Mouse (Mus musculus): ENCODE data around the gene Zdhhc18. TPM values are rescaled to one million over a fixed set of nuclear protein-coding genes. Genes with fewer than 3 reads are reported as not detected.
A peak's percentile ranks its signal among the peaks of the same experiment; 100 is the strongest.

Gene Zdhhc18
- total RNA-seq, 2 experiments from 2014 or later: 3.8 to 4.4 TPM

DNA sequence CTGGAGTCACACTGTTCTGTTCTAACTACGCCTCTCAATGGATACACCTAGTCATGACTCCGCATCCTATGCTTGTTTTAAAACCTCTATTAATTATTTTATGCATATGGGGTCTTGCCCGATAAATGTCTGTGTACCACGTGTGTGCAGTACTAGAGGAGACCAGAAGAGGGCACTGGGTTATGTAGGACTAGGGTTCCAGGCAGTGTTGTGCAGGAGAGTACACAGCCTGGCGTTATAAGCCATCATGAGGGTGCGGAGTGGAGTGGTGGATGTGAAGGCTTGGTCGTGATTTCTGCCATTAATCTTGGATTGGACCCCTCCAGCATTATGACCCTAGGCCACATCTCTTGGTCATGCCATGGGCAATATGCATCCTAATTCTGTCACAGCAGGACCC lies 37.5 kb downstream of the Zdhhc18 start:
- ATAC-seq (replicated peaks; ENCODE audit: low FRiP score, poor library complexity, severe bottlenecking): no peak

DNA sequence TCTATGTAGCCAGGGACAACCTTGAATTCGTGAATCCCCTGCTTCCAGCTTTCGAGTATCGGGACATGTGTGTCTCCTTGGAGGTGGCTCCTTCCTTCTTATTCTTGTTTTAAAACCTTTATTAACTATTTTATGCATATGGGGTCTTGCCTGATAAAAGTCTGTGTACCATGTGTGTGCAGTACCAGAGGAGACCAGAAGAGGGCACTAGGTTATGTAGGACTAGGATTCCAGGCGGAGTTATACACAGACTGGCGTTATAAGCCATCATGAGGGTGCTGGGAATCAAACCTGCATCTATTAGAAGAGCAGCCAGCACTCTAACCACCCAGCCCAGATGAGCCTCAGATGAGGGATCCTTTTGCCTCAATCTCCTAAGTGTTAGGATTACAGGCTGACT lies 38.1 kb downstream of the Zdhhc18 start:
- ATAC-seq (replicated peaks; ENCODE audit: low FRiP score, poor library complexity, severe bottlenecking): no peak

DNA sequence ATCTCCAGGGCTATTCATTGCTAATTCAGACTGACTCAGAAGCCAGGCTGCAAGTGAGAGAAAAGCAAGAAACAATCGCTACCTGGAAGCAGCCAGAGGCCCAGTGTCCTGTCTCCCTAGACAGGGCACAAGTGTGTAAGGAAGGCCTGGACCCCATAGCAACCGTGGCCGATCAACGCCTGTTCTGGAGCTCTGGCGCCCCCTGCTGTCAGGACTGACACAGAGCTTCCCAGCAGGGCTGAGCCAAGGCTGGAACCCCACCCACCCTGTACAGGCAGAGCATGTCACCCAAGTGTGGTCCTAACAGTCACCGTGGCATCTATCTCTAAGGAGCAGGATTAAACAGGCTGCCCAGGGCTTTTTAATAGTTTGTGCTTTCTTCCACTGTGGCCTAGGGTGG lies 40.2 kb downstream of the Zdhhc18 start:
- ATAC-seq (replicated peaks; ENCODE audit: low FRiP score, poor library complexity, severe bottlenecking): peak; percentile 79

DNA sequence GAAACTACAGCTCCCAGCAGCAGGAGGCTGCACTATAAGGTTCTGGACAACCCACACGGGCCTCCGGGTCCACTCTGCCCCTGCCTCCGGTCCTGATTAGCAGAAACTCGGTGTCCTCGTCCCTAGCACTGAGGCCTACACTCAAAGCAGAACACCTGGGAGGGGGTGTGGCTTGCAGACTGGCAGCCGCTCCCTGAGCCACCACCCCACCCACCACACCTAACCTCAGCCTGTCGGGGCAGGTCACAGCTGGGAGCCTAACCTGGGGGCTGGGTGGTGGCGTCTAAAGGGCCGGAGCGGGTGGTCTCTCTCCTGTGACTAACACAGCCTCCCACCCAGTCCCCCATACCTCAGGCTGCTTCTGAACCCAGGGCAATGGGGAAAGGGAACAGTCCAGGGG lies 42.7 kb downstream of the Zdhhc18 start:
- ATAC-seq (replicated peaks; ENCODE audit: low FRiP score, poor library complexity, severe bottlenecking): no peak

DNA sequence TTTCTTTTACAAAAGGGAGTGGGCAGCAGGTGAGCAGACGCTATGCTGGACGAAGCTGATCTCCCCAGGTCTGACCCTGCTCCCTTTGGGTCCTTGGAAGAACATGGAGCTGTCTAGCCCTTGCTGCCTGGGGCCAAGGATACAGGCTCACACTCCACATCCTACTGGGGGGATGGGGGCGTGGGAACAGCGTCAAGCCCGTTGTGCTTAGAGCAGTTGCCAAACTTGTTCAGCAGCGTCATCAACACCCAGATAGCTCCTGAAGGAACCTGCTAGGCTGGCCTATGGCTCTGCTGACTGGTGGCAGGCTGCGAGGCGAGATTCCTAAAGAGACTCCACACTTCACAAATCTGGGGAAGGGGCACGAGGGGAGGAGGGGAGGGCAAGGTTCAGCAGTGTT lies 44.6 kb downstream of the Zdhhc18 start:
- no peak for ATAC-seq (replicated peaks; ENCODE audit: low FRiP score, poor library complexity, severe bottlenecking)

DNA sequence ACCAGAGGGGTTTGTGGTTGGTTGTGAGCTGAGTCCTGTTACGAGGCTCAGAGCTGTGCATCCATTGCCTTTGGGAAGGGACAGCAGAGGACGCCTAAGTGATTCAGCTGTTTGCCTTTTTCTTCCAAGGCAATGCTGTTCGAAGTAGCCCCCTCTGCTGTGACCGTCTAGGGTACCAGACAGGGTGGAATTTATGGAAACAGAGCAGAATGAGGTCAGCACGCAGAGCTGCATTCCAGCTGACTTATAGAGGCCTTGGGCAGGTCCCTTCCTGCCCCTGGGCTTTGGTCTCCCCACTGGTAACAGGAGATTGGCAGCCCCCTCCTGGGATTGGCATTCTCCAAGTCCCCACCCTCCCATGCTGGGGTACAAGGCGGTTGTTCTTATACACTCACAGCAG lies 45.1 kb downstream of the Zdhhc18 start:
- ATAC-seq (replicated peaks; ENCODE audit: low FRiP score, poor library complexity, severe bottlenecking): no peak

DNA sequence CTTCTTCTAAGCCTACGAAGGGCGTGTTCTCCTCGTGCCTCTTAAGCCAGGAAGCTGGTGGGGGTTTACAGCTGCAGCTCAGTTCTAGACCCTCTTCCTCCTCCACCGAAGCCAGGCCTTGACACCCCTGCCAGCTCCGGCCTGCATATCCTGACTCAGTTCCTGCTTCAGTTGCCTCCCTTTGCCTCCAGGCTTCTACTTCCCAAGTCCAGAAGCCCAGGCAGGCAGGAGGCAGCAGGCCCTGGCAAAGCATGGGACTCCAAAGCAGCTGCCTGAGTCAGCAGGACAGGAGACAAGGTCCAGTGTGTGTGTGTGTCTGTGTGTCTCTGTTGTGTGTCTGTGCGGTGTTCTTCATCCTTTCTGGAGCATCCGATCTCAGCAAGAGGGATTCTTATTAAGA lies 45.8 kb downstream of the Zdhhc18 start:
- no peak for ATAC-seq (replicated peaks; ENCODE audit: low FRiP score, poor library complexity, severe bottlenecking)

DNA sequence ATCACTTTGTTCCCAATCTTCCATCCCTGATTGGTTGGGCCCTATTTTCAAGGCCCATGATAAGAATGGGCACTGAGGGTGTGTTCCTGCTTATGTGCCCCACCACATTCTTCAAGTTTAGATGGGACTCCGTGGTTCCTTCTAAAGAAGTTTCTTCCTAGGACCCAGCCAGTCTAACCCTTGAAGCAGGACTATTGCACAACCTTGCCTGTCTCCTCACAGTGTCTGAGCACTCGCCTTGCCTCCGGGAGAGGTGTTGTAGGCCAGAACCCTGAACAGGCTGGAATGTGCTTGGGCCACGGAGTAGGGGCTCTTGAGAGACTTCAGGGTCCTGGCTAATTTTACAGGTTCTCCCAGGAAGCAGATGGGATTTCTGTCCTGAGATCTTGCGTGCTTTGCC lies 46.9 kb downstream of the Zdhhc18 start:
- no peak for ATAC-seq (replicated peaks; ENCODE audit: low FRiP score, poor library complexity, severe bottlenecking)

DNA sequence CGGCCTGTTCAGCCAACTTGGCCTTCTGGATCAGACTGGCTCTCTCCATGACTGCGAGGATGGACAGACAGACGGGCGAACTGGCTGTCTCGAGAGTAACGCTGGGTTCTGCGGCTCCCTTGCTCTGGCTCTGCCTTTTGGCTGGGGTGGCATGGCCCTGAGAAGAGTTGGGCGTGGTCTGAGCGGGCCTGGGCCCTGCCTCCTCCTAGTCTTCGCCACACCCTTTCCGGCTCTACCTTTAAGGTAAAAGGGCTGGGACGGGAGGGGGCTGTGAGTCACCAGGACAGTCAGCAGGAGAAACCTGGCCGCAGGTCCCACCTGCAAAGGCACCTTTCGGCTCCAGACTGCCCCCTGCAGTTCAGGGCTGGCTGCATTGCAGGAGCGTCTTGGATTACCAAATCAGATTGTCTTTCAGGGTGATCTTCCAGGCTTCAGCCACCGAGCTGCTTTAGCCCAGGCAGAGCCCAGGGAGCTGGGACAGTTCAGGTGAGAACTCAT lies 48.2 kb downstream of the Zdhhc18 start, which contains the start of gene Sfn:
Gene Sfn (minus strand): TSS at position 448 of the 498 bp plus-strand sequence.
- peak; percentile 21; the same call in 1 of the 2 replicates for ATAC-seq (replicated peaks; ENCODE audit: low FRiP score, poor library complexity, severe bottlenecking)

DNA sequence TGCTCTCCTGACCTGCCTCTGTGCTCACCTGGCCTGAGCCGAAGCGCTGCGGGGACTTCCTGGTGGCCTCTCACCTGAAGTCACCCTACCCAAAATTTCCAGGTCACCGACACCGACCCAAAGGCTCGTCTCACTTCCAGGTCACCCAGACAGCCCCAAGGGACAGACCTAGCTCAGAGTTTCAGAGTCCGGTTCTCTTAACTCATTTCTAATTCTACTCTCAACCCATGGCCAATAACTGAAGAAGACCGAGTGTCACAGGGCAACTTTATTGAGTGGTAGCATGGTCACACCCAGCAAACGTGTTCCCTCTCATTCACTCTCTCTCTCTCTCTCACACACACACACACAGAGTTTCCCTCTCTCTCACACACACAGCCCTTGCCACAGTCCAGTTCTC lies 49.6 kb downstream of the Zdhhc18 start:
- no peak for ATAC-seq (replicated peaks; ENCODE audit: low FRiP score, poor library complexity, severe bottlenecking)

DNA sequence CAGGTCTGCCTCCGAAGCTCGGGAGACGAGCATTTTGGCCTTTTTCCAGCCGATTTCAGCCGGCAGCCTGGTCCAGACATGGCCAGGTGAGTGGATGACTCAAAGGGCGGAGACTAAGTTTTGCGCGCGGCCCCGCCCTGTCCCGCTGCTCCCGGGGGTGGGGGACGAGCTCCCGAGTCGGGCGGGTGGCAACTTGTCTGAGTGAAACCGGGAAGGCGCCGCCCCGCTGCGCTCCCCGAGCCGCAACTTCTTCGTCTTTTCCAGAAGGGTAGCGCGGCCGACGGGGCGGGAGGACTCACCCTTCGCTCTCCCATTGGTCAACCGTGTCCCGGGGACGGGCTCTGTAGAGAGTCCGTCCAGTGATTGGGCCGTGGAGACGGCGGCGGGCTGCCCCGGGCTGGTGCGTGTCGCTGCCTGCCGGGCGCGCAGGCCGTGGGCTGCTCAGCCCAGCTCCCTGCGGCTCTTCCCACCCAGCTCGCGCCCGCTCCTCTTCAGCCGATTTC lies 50.3 kb downstream of the Zdhhc18 start:
- peak; percentile 91 for ATAC-seq (replicated peaks; ENCODE audit: low FRiP score, poor library complexity, severe bottlenecking)

DNA sequence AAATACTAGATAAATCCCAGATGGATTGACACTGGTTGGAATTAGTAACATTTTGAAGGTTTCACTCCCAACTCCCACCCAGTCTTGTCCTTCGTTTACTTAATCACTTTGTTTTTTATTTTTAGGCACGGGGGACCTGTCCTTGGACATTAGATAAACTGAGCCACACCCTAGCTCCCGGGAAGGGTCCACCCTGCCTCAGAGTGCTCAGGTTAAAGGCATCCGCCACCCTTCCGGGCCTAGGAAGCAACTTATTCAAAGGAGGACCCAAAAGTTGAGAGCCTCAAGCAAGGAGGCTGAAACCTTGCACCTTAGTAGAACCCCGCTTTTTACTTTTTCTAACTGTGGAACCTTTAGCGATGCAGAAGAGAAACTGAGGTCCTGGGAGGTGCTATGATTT lies 50.8 kb downstream of the Zdhhc18 start:
- no peak for ATAC-seq (replicated peaks; ENCODE audit: low FRiP score, poor library complexity, severe bottlenecking)

DNA sequence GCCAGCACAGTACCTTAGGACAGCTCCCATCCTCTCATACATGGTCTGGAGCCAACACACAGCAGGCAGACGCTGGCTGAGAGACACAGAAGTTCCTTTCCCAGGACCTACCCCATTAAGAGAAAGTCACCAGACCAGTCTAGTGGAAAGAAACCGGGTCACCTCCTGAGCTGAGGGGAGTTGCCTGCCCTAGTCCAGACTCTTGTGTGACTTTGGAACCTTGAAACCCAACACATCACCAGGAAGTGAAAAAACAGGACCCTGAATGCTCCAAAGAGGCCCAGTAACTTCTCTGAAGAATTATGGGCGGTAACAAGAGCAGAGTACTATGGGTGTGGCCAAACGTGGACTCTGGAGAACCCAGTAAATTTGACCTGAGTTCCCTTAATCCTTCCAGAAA lies 51.3 kb downstream of the Zdhhc18 start:
- ATAC-seq (replicated peaks; ENCODE audit: low FRiP score, poor library complexity, severe bottlenecking): no peak

DNA sequence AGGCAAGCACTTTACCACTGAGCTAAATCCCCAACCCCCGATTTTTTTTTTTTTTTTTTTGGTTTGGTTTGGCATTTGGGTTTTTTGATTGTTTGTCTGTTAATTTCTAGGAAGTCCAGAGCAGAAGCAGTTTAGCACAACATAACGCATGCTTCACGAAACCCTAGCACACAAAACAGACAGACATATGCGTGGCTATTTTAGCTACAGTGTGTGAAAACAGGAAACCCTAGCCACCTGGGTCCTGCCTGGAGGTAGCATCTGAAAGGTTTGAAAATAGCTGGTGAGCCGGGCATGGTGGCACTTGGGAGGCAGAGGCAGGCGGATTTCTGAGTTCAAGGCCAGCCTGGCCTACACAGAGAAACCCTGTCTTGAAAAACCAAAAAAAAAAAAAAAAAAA lies 53.9 kb downstream of the Zdhhc18 start:
- ATAC-seq (replicated peaks; ENCODE audit: low FRiP score, poor library complexity, severe bottlenecking): no peak

DNA sequence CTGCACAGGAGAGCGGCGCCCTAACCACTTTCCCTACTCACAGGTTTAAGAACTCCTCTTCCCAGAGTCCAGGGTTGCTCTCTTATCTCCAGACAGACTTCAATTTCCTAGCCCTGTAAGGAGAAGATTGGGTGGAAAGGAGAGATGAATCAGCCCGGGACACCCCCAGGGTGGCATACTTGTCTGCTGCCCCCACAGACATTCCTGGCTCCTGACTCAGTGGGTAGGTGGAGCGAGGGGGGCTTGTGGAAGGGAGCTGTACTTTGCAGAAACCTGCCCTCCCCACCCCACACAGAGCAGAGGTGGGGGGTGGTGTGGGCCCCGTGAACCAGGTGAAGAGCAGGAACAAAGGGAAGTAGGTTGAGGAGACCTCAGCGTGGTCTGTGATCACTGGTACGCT lies 54.4 kb downstream of the Zdhhc18 start:
- ATAC-seq (replicated peaks; ENCODE audit: low FRiP score, poor library complexity, severe bottlenecking): no peak

DNA sequence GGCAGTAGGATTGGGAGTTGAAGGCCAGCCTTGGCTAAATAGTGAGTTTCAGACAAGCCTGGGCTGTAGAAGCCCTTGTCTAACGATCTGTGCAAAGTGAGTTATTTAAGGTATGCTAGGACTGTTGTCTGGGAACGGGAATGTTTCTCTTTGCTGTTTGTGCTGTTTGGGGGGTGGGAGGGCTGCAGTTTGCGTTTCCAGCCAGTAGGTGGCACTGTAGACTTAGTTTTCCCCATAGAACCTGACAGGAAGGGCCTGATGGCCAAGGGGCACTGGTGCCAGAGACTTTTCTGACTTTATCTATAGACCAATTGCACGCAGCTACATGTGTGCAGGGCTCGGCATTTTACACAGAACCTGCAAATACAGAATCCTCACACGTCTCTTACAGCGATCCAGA lies 57.4 kb downstream of the Zdhhc18 start:
- ATAC-seq (replicated peaks; ENCODE audit: low FRiP score, poor library complexity, severe bottlenecking): peak; percentile 81

DNA sequence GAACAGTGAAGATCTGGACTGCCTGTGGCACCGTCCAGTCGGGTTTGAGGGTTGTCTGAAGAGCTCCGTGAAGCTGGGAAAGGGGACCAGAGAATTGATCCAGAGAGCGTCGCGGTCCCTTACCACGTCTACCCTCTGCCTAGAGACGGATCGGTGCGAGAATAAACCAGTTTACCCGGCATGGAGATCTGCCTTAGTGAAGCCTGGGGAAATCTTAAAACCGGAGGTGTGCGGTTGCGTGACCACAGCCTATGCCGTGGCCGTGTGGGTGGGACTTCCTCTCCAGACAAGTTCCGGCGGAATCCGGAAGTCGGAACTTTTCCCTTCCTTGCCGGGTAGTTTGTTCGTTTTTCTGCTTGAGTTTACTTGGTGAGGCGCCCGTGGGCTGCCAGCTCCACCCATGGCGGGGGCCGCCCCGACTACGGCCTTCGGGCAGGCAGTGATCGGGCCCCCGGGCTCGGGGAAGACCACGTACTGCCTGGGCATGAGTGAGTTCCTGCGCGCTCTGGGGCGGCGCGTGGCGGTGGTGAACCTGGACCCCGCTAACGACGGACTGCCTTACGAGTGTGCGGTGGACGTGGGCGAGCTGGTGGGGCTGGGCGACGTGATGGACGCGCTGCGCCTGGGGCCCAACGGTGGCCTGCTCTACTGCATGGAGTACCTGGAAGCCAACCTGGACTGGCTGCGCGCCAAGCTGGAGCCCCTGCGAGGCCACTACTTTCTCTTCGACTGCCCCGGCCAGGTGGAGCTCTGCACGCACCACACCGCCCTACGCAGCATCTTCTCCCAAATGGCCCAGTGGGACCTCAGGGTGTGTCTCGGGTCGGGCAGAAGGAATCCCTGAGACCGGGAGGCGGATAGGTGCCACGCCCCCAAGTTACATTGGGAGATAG lies 65.6 kb downstream of the Zdhhc18 start, which contains the start of gene Gpn2:
Gene Gpn2 (plus strand): TSS at position 304 of the 893 bp plus-strand sequence.
- ATAC-seq (replicated peaks; ENCODE audit: low FRiP score, poor library complexity, severe bottlenecking): peak; percentile 91

DNA sequence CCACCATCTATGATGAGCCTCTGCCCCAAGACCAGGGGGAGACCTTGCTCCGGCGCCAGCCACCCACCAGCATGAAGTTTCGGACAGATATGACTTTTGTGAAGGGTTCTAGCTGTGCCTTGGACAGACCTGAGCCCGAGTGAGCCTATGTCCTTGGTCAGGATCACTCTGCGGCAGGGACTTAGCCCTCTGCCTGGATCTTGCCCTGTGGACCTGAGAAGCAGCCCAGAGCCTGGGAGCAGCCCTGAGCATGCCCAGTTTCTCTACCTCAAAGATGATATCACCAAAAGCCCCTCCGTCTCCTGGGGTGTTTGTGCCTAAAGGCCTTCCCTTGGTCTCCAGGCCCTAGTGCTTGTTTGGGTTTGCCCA lies 66.3 kb downstream of the Zdhhc18 start:
- no peak; the same call in 1 of the 2 replicates for ATAC-seq (replicated peaks; ENCODE audit: low FRiP score, poor library complexity, severe bottlenecking)

DNA sequence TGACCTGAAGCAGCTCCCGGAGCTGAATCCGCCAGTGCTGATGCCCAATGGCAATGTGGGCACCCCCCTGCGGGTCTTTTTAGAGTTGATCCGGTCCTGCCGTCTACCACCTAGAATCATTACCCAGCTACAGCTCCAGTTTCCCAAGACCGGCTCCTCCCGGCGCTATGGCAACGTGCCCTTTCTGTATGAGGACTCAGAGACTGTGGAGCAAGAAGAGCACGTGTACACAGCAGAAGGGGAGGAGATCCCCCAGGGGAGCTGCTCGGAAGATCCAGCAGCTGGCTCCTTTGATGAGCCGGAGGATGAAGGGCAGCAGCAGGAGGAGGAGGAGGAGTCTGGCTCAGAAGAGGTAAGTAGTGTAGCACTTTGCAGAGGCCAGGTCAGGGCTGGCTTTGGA lies 72.0 kb downstream of the Zdhhc18 start:
- no peak for ATAC-seq (replicated peaks; ENCODE audit: low FRiP score, poor library complexity, severe bottlenecking)

DNA sequence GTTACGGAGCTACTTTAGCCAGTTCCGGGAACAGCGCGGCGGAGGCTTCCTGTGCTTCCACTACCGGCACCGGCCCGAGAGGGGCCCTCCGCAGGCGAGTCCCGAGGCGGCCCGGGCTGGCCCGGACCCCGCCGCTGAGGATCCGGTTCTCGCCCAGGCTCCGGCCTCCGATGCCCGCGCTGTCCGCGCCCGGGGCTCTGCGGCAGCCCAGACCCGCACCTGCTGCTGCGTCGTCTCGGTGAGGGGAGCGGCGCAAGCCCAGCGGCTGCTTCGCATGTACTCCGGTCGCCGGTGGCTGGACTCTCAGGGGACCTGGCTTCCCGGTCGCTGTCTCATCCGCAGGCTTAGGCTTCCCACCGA lies 75.1 kb downstream of the Zdhhc18 start:
- no peak for ATAC-seq (replicated peaks; ENCODE audit: low FRiP score, poor library complexity, severe bottlenecking)

DNA sequence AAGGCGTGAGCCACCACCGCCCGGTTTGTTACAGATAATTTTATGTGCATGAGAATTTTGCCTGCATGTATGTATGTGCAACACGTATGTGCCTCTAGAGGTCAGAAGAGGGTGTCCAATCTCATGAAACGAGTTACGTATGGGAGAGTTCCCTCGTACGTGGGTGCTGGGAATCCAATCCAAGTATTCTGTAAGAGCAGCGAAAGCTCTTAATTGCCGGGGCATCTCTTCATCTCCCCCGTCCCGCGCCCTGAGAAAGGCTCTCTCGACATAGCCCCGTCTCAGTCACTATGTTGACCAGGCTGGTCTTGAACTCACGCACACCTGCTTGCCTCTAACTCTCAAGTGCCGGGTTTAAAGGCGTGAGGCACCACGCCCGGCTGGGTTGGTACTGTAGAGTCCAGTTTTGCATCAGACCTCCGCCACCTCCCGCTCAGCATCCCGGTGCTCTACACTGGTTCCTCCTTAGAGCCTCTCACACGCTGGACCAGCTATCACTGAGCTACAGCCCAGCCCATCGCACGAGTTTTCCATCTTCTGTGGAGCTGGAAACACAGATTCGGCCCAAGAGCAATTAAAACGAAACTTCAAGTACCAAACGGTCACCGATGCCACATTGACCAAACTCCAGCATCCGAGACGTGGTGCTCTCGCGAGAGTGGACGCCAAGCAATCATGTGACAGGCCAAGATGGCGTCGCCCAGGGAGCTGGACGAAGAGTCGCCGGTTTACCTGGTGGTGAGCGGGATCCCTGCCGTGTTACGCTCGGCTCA lies 75.7 kb downstream of the Zdhhc18 start, which contains the start of gene Gpatch3:
Gene Gpatch3 (plus strand): TSS at position 676 of the 773 bp plus-strand sequence.
- peak; percentile 99 for ATAC-seq (replicated peaks; ENCODE audit: low FRiP score, poor library complexity, severe bottlenecking)
